Mouse (Mus musculus) liver, embryonic 11.5 days (tissue): ENCODE results near the gene Hnf4a. TPM values are rescaled to one million over a fixed set of nuclear protein-coding genes. Genes with fewer than 3 reads are reported as not detected.

ENCODE experiments used
- ATAC-seq: fragments of 200-750 bp; cut with Nextera tagmentation; replicated peaks from 2 replicates; pipeline ENCODE4 v1.8.0; 2017; ENCODE audit warnings: moderate number of reproducible peaks, mild to moderate bottlenecking, moderate TSS enrichment, moderate library complexity; ENCODE audit not compliant: low FRiP score
- DNase-seq: peaks from one replicate; pipeline ENCODE4 v3.0.0-alpha.2; 2017; ENCODE audit warnings: low spot score
- H3K27ac ChIP-seq: fragments of 300-500 bp; sonication (generic); 2 replicates; pipeline ENCODE4 v1.5.1; 2014; ENCODE audit warnings: mild to moderate bottlenecking, low read depth, low read length, control low read depth
- H3K27me3 ChIP-seq: fragments of 300-500 bp; sonication (generic); replicated peaks from 2 replicates; pipeline ENCODE4 v1.6.1; 2014; ENCODE audit warnings: low read length, mixed read lengths; ENCODE audit not compliant: control insufficient read depth, insufficient read depth
- H3K36me3 ChIP-seq: fragments of 300-500 bp; sonication (generic); 2 replicates; pipeline ENCODE4 v1.6.1; 2014; ENCODE audit warnings: mild to moderate bottlenecking, low read length, moderate library complexity, mixed read lengths; ENCODE audit not compliant: control insufficient read depth, insufficient read depth
- H3K4me1 ChIP-seq: fragments of 300-500 bp; sonication (generic); replicated peaks from 2 replicates; pipeline ENCODE4 v1.6.1; 2014; ENCODE audit warnings: low read length, mixed read lengths; ENCODE audit not compliant: control insufficient read depth, insufficient read depth
- H3K4me2 ChIP-seq: fragments of 300-500 bp; sonication (generic); 2 replicates; pipeline ENCODE4 v1.6.1; 2014; ENCODE audit warnings: mild to moderate bottlenecking, control low read depth, moderate library complexity
- H3K4me3 ChIP-seq: fragments of 300-500 bp; sonication (generic); 2 replicates; pipeline ENCODE4 v1.5.1; 2014; ENCODE audit warnings: low read depth, low read length, control low read depth
- H3K9ac ChIP-seq: fragments of 300-500 bp; sonication (generic); 2 replicates; pipeline ENCODE4 v1.6.1; 2014; ENCODE audit warnings: low read depth, low read length, control low read depth
- H3K9me3 ChIP-seq: fragments of 300-500 bp; sonication (generic); 2 replicates; pipeline ENCODE4 v1.6.1; 2016; ENCODE audit warnings: low read length, inconsistent platforms, mixed read lengths; ENCODE audit not compliant: control insufficient read depth
- WGBS: fragments of 180-500 bp; shearing (Covaris S2); extraction: QIAGEN DNeasy Blood & Tissue Kit; methylation state at CpG from one replicate; pipeline ENCODE4 v1.1.7; 2014; 5-methylcytosine and 5-hydroxymethylcytosine counted together
- polyA plus RNA-seq: library from polyadenylated mRNA; unstranded; fragments of >200 nt; fragmentation: Nextera tagmentation; extraction: Ambion mirVana; gene quantifications from 2 replicates; pipeline ENCODE4 v1.2.1, GENCODE M21; 2014

Gene Hnf4a
- polyA plus RNA-seq, 1 experiment from 2014 or later: 18.9 TPM

GRCm38 (mm10) chr2:163493976-163494375 lies 12.6 kb upstream of the Hnf4a start:
- no peak overlapping the region for H3K4me2 ChIP-seq
- H3K4me1 ChIP-seq: no peaks in the 10 kb centered on the region
- H3K4me3 ChIP-seq: no peak overlapping the region
- H3K9me3 ChIP-seq: no peaks in the 10 kb centered on the region
- no peaks in the 10 kb centered on the region for H3K36me3 ChIP-seq
- no peak for ATAC-seq
- DNase-seq: no peak
- no peak overlapping the region for H3K9ac ChIP-seq
- H3K27me3 ChIP-seq: no peaks in the 10 kb centered on the region
- WGBS: 46% methylated on average over 5 of the region's 5 CpGs
- H3K27ac ChIP-seq: no peak overlapping the region

DNA sequence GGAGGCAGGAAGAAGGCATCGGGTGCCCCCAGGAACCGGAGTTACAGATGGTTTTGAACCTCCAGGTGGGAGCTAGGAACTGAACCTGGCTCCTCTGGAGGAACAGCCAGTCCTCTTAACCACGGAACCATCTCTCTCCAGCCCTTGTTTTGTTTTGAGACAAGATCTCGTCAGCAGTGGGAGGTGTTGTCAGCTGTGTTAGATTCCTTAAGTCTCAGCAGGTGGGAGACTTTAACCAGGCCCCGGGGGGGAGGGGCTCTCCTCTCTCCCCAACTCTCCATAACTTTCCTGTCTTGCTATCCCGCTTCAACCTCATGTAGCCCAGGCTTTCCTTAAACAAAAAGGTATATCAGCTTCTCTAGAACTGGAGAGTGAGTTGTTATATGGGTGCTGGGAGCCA lies 12.2 kb upstream of the Hnf4a start:
- H3K9ac ChIP-seq: no peak overlapping the region
- no peak for ATAC-seq
- H3K9me3 ChIP-seq: no peaks in the 10 kb centered on the region
- H3K4me2 ChIP-seq: no peak overlapping the region
- H3K4me1 ChIP-seq: no peaks in the 10 kb centered on the region
- no peak overlapping the region for H3K27ac ChIP-seq
- H3K4me3 ChIP-seq: no peak overlapping the region
- 22% methylated on average over 6 of the region's 6 CpGs for WGBS
- no peak for DNase-seq
- no peaks in the 10 kb centered on the region for H3K27me3 ChIP-seq
- H3K36me3 ChIP-seq: no peaks in the 10 kb centered on the region

DNA sequence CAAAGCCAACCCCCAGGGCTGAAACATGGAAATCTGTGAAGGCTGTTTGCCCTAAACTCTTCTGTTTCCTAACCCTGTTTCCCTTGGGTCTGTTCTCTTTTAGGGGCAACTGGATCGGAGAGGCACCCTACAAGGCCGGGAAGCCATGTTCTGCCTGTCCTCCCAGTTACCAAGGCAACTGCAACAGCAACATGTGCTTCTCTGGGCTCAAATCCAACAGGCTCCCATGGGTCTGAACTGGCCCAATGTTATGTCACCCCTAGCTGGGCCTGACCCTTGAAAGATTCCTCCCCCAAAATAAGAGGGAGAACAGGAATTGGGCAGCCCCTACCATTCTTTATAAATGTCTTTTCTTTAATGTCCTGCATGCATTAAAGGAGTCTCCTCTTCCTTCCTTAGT lies 4.4 kb upstream of the Hnf4a start:
- no peaks in the 10 kb centered on the region for H3K4me1 ChIP-seq
- H3K4me2 ChIP-seq: no peak overlapping the region
- H3K4me3 ChIP-seq: no peak overlapping the region
- ATAC-seq (no peak), DNase-seq (no peak)
- H3K9me3 ChIP-seq: no peaks in the 10 kb centered on the region
- H3K9ac ChIP-seq: no peak overlapping the region
- WGBS: 79% methylated on average over 2 of the region's 2 CpGs
- no peaks in the 10 kb centered on the region for H3K27me3 ChIP-seq
- H3K36me3 ChIP-seq: no peaks in the 10 kb centered on the region
- H3K27ac ChIP-seq: no peak overlapping the region

- Histone ChIP-seq H3K27ac (no peak overlapping the region), H3K4me1 (no peaks in the 10 kb centered on the region), H3K9ac (no peak overlapping the region), H3K4me2 (no peak overlapping the region), H3K4me3 (no peak overlapping the region), H3K36me3 (no peaks in the 10 kb centered on the region), H3K9me3 (no peaks in the 10 kb centered on the region), H3K27me3 (no peaks in the 10 kb centered on the region)
- ATAC-seq: no peak
- 76% methylated on average over 7 of the region's 7 CpGs for WGBS
- DNase-seq: no peak
Measured at GRCm38 (mm10) chr2:163503191-163503590, 3.4 kb upstream of the Hnf4a start.

GRCm38 (mm10) chr2:163525761-163526243 lies 19.2 kb downstream of the Hnf4a start:
- no peak for DNase-seq
- Histone ChIP-seq H3K27me3 (no peaks in the 10 kb centered on the region), H3K4me1 (no peaks in the 10 kb centered on the region), H3K4me3 (no peak overlapping the region), H3K9ac (no peak overlapping the region), H3K4me2 (no peak overlapping the region), H3K36me3 (no peaks in the 10 kb centered on the region), H3K9me3 (no peaks in the 10 kb centered on the region), H3K27ac (no peak overlapping the region)
- WGBS: 59% methylated on average over 7 of the region's 7 CpGs
- ATAC-seq: no peak

GRCm38 (mm10) chr2:163527497-163527896 lies 20.9 kb downstream of the Hnf4a start:
- no peaks in the 10 kb centered on the region for H3K36me3 ChIP-seq
- no peak overlapping the region for H3K9ac ChIP-seq
- ATAC-seq (no peak), DNase-seq (no peak)
- H3K4me1 ChIP-seq: no peaks in the 10 kb centered on the region
- H3K27ac ChIP-seq: no peak overlapping the region
- WGBS: 55% methylated on average over 2 of the region's 2 CpGs
- H3K4me2 ChIP-seq: no peak overlapping the region
- no peaks in the 10 kb centered on the region for H3K27me3 ChIP-seq
- no peaks in the 10 kb centered on the region for H3K9me3 ChIP-seq
- H3K4me3 ChIP-seq: no peak overlapping the region

GRCm38 (mm10) chr2:163530418-163530817 lies 23.8 kb downstream of the Hnf4a start:
- no peak overlapping the region for H3K4me3 ChIP-seq
- DNase-seq: no peak
- H3K9ac ChIP-seq: no peak overlapping the region
- no peak overlapping the region for H3K4me2 ChIP-seq
- no peak for ATAC-seq
- H3K9me3 ChIP-seq: no peaks in the 10 kb centered on the region
- WGBS: 50% methylated on average over 8 of the region's 8 CpGs
- no peaks in the 10 kb centered on the region for H3K27me3 ChIP-seq
- no peaks in the 10 kb centered on the region for H3K4me1 ChIP-seq
- H3K27ac ChIP-seq: no peak overlapping the region
- no peaks in the 10 kb centered on the region for H3K36me3 ChIP-seq

- Histone ChIP-seq H3K27ac (no peak overlapping the region), H3K4me3 (no peak overlapping the region), H3K9ac (no peak overlapping the region), H3K36me3 (no peaks in the 10 kb centered on the region), H3K4me1 (no peaks in the 10 kb centered on the region), H3K4me2 (no peak overlapping the region), H3K27me3 (no peaks in the 10 kb centered on the region), H3K9me3 (no peaks in the 10 kb centered on the region)
- no peak for ATAC-seq
- 10% methylated on average over 9 of the region's 9 CpGs for WGBS
- peak; percentile 68 for DNase-seq
Measured at GRCm38 (mm10) chr2:163531917-163532316, 25.3 kb downstream of the Hnf4a start.

- ATAC-seq (no peak), DNase-seq (no peak)
- WGBS: 80% methylated on average over 9 of the region's 9 CpGs
- Histone ChIP-seq H3K9me3 (no peaks in the 10 kb centered on the region), H3K9ac (no peak overlapping the region), H3K4me1 (no peaks in the 10 kb centered on the region), H3K36me3 (no peaks in the 10 kb centered on the region), H3K27me3 (no peaks in the 10 kb centered on the region), H3K4me2 (no peak overlapping the region), H3K27ac (no peak overlapping the region), H3K4me3 (no peak overlapping the region)
Measured at GRCm38 (mm10) chr2:163533226-163533625, 26.6 kb downstream of the Hnf4a start.
